Mouse (Mus musculus) C2C12 (cell line): ENCODE data around the gene Pdzrn4. TPM values are rescaled to one million over a fixed set of nuclear protein-coding genes. Genes with fewer than 3 reads are reported as not detected.

Experiments
- H3K27me3 ChIP-seq: one replicate; pipeline ENCODE4 v1.6.1; 2011; ENCODE audit not compliant: control insufficient read depth, insufficient read depth, insufficient read length
- H3K36me3 ChIP-seq: one replicate; pipeline ENCODE4 v1.6.1; 2011; ENCODE audit not compliant: control insufficient read depth, insufficient read depth
- H3K4me3 ChIP-seq: one replicate; pipeline ENCODE4 v1.5.1; 2011; ENCODE audit warnings: mild to moderate bottlenecking, control low read depth; ENCODE audit not compliant: poor library complexity, insufficient read depth, severe bottlenecking
- H3K79me2 ChIP-seq: one replicate; pipeline ENCODE4 v1.6.1; 2011; ENCODE audit not compliant: control insufficient read depth, insufficient read depth
- H3K79me3 ChIP-seq: one replicate; pipeline ENCODE4 v1.6.1; 2011; ENCODE audit warnings: low read depth, control low read depth
- H3ac ChIP-seq: one replicate; pipeline ENCODE3; 2011; ENCODE audit warnings: low read depth; ENCODE audit not compliant: control insufficient read depth, insufficient read length
- CEBPB ChIP-seq: IDR thresholded peaks from one replicate; pipeline ENCODE4 v1.6.1; 2011; ENCODE audit warnings: low read depth, mild to moderate bottlenecking, control low read depth, moderate library complexity
- CTCF ChIP-seq: IDR thresholded peaks from one replicate; pipeline ENCODE4 v1.5.1; 2011; ENCODE audit not compliant: control insufficient read depth, insufficient read depth, insufficient read length
- FOSL1 ChIP-seq: IDR thresholded peaks from one replicate; pipeline ENCODE4 v1.8.0; 2011; ENCODE audit warnings: mild to moderate bottlenecking, low read length; ENCODE audit not compliant: poor library complexity, insufficient read depth, severe bottlenecking
- MAX ChIP-seq: IDR thresholded peaks from one replicate; pipeline ENCODE4 v1.6.1; 2011; ENCODE audit warnings: mild to moderate bottlenecking, control low read depth
- MYOD1 ChIP-seq: IDR thresholded peaks from one replicate; pipeline ENCODE4 v1.6.1; 2011; ENCODE audit warnings: low read depth; ENCODE audit not compliant: control insufficient read depth, insufficient read length
- MYOG ChIP-seq: IDR thresholded peaks from one replicate; pipeline ENCODE4 v1.6.1; 2011; ENCODE audit not compliant: control insufficient read depth, insufficient read length; ENCODE audit errors: extremely low read depth
- USF1 ChIP-seq: IDR thresholded peaks from one replicate; pipeline ENCODE4 v1.6.1; 2011; ENCODE audit warnings: low read depth, mild to moderate bottlenecking, control low read depth, moderate library complexity
- polyA plus RNA-seq: library from polyadenylated mRNA; unstranded; fragments of >200 nt; fragmentation: generic; extraction: Trizol; gene quantifications from one replicate; pipeline ENCODE4 v1.2.1, GENCODE M21; 2012; ENCODE audit warnings: missing spikeins

Gene Pdzrn4
- polyA plus RNA-seq, 1 experiment, result 0.01 TPM

DNA sequence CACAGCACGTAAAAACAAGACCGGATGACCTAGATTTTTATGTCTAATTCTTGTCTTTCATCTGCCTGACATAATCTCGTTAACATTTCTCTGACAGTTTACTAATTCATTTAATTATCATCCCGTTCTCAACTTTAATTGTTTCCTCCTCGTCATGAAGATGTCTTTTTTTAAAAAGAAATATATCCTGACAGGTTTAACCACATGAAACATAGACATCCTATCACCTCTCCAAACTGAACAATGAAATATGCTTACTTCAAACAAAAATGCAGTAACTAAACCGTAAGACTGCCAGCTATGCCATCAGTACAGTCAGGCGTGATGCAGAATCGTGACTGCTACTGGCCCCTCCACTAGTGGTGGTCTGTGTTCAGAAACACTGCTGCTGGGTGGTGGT is 362.3 kb downstream of the Pdzrn4 start:
- H3ac ChIP-seq, result no peak overlapping the region
- no peaks in the 10 kb centered on the region for H3K79me3 ChIP-seq
- TF ChIP-seq CTCF (no peak), CEBPB (no peak), USF1 (no peak), MAX (no peak), MYOG (no peak), FOSL1 (no peak), MYOD1 (no peak)
- no peak overlapping the region for H3K4me3 ChIP-seq
- H3K36me3 ChIP-seq, result no peaks in the 10 kb centered on the region
- no peaks in the 10 kb centered on the region for H3K27me3 ChIP-seq
- no peaks in the 10 kb centered on the region for H3K79me2 ChIP-seq

- no peaks in the 10 kb centered on the region for H3K27me3 ChIP-seq
- no peaks in the 10 kb centered on the region for H3K79me3 ChIP-seq
- no peak overlapping the region for H3ac ChIP-seq
- no peak for TF ChIP-seq MYOG
- TF ChIP-seq CEBPB, result no peak
- no peak for TF ChIP-seq MYOD1
- TF ChIP-seq CTCF, result no peak
- TF ChIP-seq FOSL1, result no peak
- no peak for TF ChIP-seq MAX
- H3K79me2 ChIP-seq, result no peaks in the 10 kb centered on the region
- H3K4me3 ChIP-seq, result no peak overlapping the region
- no peaks in the 10 kb centered on the region for H3K36me3 ChIP-seq
Observed at GRCm38 (mm10) chr15:92763303-92763702, 366.6 kb downstream of the Pdzrn4 start.

DNA sequence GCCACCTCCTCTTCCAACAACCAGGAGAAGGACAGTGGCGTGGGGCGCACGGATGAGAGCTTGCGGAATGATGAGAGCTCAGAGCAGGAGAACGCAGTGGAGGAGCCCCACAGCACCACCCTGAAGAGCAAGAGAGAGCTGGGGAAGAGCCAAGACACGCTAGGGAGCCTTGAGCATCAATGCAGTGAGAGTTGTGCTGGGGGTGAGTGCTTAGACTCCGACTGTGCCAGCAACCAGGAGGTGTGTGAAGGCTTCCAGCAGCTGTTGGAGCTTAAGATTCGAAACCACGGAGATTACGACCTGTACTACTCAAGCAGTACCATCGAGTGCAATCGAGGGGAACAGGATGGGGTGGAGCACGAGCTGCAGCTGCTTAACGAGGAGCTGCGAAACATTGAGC is 372.9 kb downstream of the Pdzrn4 start:
- Histone ChIP-seq H3K4me3 (no peak overlapping the region), H3K79me3 (no peaks in the 10 kb centered on the region), H3ac (no peak overlapping the region), H3K79me2 (no peaks in the 10 kb centered on the region), H3K27me3 (no peaks in the 10 kb centered on the region), H3K36me3 (no peaks in the 10 kb centered on the region)
- no peak for TF ChIP-seq CEBPB

GRCm38 (mm10) chr15:92788036-92788435 is 391.4 kb downstream of the Pdzrn4 start:
- TF ChIP-seq CEBPB (no peak), MAX (no peak), MYOD1 (no peak), FOSL1 (no peak), USF1 (no peak), MYOG (no peak), CTCF (no peak)
- Histone ChIP-seq H3K4me3 (no peak overlapping the region), H3K36me3 (no peaks in the 10 kb centered on the region), H3ac (no peak overlapping the region), H3K79me2 (no peaks in the 10 kb centered on the region), H3K79me3 (no peaks in the 10 kb centered on the region), H3K27me3 (no peaks in the 10 kb centered on the region)

DNA sequence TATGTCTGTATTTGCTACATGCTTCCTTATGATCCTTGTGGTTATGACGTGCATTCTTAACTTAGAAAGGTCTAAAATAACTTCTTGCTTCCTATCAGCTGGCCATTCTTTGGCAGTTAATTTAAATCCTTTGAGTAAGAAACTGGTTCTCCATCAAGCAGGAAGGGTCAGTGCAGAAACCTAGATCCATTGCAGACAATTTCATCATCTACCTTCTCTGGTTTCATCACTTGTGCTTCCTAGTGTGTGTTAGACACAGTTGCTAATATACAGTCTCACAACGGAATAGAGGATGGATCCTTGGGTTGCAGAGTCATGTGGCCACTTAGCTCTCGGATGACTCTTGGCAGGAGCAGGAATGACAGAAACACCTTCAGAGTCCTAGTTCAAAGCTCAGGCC is 397.6 kb downstream of the Pdzrn4 start:
- TF ChIP-seq MYOD1, result no peak
- TF ChIP-seq MYOG, result no peak
- no peak for TF ChIP-seq FOSL1
- TF ChIP-seq CTCF, result no peak
- no peak for TF ChIP-seq CEBPB
- TF ChIP-seq MAX, result no peak
- no peak for TF ChIP-seq USF1
- H3ac ChIP-seq, result no peak overlapping the region
- no peak overlapping the region for H3K4me3 ChIP-seq
- no peaks in the 10 kb centered on the region for H3K79me3 ChIP-seq
- no peaks in the 10 kb centered on the region for H3K79me2 ChIP-seq
- no peaks in the 10 kb centered on the region for H3K27me3 ChIP-seq
- H3K36me3 ChIP-seq, result no peaks in the 10 kb centered on the region

GRCm38 (mm10) chr15:92805934-92806333 is 409.3 kb downstream of the Pdzrn4 start:
- TF ChIP-seq MYOD1 (no peak), CTCF (no peak), USF1 (no peak), MAX (no peak), MYOG (no peak), CEBPB (no peak), FOSL1 (no peak)
- Histone ChIP-seq H3K79me3 (no peaks in the 10 kb centered on the region), H3K36me3 (no peaks in the 10 kb centered on the region), H3ac (no peak overlapping the region), H3K27me3 (no peaks in the 10 kb centered on the region), H3K4me3 (no peak overlapping the region), H3K79me2 (no peaks in the 10 kb centered on the region)
